Mouse (Mus musculus) mesoderm, embryonic 11.5 days (tissue): ENCODE measurements at regions not wholly inside any gene's neighbourhood (a gene's known extent, or its start where the extent isn't known, plus 50 kb on each side); places are given as distances from the start of the nearest gene placed in this dataset.

Source experiments
- DNase-seq: peaks from one replicate; pipeline ENCODE4 v3.0.0-alpha.2; 2012; ENCODE audit warnings: low read depth, low spot score

GRCm38 (mm10) chr1:61135597-61136545 is 158.1 kb downstream of the Icos start:
- DNase-seq = no peak

- no peak for DNase-seq
These were observed 159.6 kb downstream of the Icos start for GRCm38 (mm10) chr1:61137210-61137885.

GRCm38 (mm10) chr1:61137954-61138353 is 160.2 kb downstream of the Icos start:
- no peak for DNase-seq

GRCm38 (mm10) chr1:61139291-61139983 is 161.7 kb downstream of the Icos start:
- peak; percentile 86 for DNase-seq

- no peak for DNase-seq
These were observed 162.4 kb downstream of the Icos start for GRCm38 (mm10) chr1:61139984-61140648.

GRCm38 (mm10) chr1:61140870-61141591 is 163.3 kb downstream of the Icos start:
- DNase-seq = no peak

- DNase-seq = no peak
These were observed 163.8 kb downstream of the Icos start for GRCm38 (mm10) chr1:61141592-61141930.

- peak; percentile 66 for DNase-seq
These were observed 164.2 kb downstream of the Icos start for GRCm38 (mm10) chr1:61141952-61142351.

- no peak for DNase-seq
These were observed 165.5 kb downstream of the Icos start for GRCm38 (mm10) chr1:61143030-61143753.

GRCm38 (mm10) chr1:61143754-61144066 is 166.0 kb downstream of the Icos start:
- no peak for DNase-seq

GRCm38 (mm10) chr1:61145013-61145412 is 167.3 kb downstream of the Icos start:
- DNase-seq = no peak

- DNase-seq = peak; percentile 35
These were observed 167.8 kb downstream of the Icos start for GRCm38 (mm10) chr1:61145572-61145971.

GRCm38 (mm10) chr1:61146222-61146723 is 168.5 kb downstream of the Icos start:
- DNase-seq = no peak

GRCm38 (mm10) chr1:61151742-61152141 is 174.0 kb downstream of the Icos start:
- peak; percentile 54 for DNase-seq

- DNase-seq = no peak
These were observed 174.4 kb downstream of the Icos start for GRCm38 (mm10) chr1:61152157-61152556.

GRCm38 (mm10) chr1:61154216-61154615 is 176.5 kb downstream of the Icos start:
- DNase-seq = no peak

GRCm38 (mm10) chr1:61157271-61157670 is 179.5 kb downstream of the Icos start:
- DNase-seq = no peak

GRCm38 (mm10) chr1:61160505-61160904 is 182.8 kb downstream of the Icos start:
- DNase-seq = no peak

- no peak for DNase-seq
These were observed 186.5 kb downstream of the Icos start for GRCm38 (mm10) chr1:61164271-61164670.

- DNase-seq = no peak
These were observed 194.2 kb downstream of the Icos start for GRCm38 (mm10) chr1:61171941-61172340.
